ENCODE assay signal across 22 mouse cellular contexts in the genomic region with DNA sequence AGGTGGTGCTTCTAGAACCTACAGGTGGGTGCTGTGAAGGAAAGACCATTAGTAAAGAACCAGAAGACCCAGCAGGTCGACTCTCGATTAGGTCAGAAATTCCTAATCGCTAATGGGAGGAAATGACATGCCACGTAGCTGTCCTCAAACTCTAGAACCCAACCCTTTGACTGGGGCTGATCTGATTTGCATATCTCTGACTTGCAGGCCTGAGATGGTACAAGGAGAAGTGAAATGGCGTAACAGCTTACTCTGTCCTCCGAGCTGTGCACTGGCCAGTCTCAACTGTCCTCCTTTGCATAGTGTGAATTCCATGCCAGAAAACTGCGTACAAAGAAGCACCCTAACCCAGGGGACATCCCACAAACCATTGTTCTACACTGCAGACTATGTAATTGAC.
DNase-seq lines count a peak whose midpoint lies in the region; ATAC-seq lines count a peak whose summit lies in the region.
"Had no signal": no experiment of that assay in that cellular context is flagged by ENCODE, and none has a peak within 500 bp of the region (broad histone marks: within the 10 kb centered on the region; RNA-seq: fewer than 3 reads in every experiment).

No protein-coding gene starts in this region.

- no peaks in the 10 kb centered on the region for H3K36me3 ChIP-seq in liver, embryonic 13.5 days
- no peaks in the 10 kb centered on the region for H3K36me3 ChIP-seq in forebrain, embryonic 13.5 days (ENCODE audit: poor library complexity, severe bottlenecking)
- H3K36me3 ChIP-seq: forebrain, embryonic 10.5 days; limb, embryonic 12.5 days; midbrain, embryonic 13.5 days had no signal

- H3K4me3 ChIP-seq in liver, embryonic 13.5 days (replicated peaks), result no peak overlapping the region
- no peak overlapping the region for H3K4me3 ChIP-seq in forebrain, embryonic 13.5 days
- H3K4me3 ChIP-seq: forebrain, embryonic 10.5 days; layer of hippocampus, adult 2 months; limb, embryonic 12.5 days; midbrain, embryonic 13.5 days had no signal

- H3K27ac ChIP-seq in liver, embryonic 13.5 days, result no peak overlapping the region
- H3K27ac ChIP-seq in forebrain, embryonic 13.5 days, result no peak overlapping the region
- H3K27ac ChIP-seq: forebrain, embryonic 10.5 days; hindbrain, embryonic 14.5 days; layer of hippocampus, adult 2 months; limb, embryonic 12.5 days; midbrain, embryonic 13.5 days had no signal

- no peak overlapping the region for H3K9ac ChIP-seq in liver, embryonic 13.5 days
- H3K9ac ChIP-seq in forebrain, embryonic 13.5 days, result no peak overlapping the region
- H3K9ac ChIP-seq: forebrain, postnatal 0 days; hindbrain, embryonic 14.5 days; limb, embryonic 12.5 days; midbrain, embryonic 13.5 days had no signal

- no peaks in the 10 kb centered on the region for H3K9me3 ChIP-seq in liver, embryonic 13.5 days (replicated peaks)
- H3K9me3 ChIP-seq in forebrain, embryonic 13.5 days (replicated peaks), result no peaks in the 10 kb centered on the region
- H3K9me3 ChIP-seq: forebrain, embryonic 10.5 days; limb, embryonic 12.5 days; midbrain, embryonic 13.5 days had no signal

- DNase-seq in A20 (ENCODE audit: low read depth, low spot score) (peak; percentile 41), MEL-GATA-1-ER (ENCODE audit: extremely low read depth, low read depth) (peak; percentile 76)
- no peak for DNase-seq in liver, embryonic 13.5 days
- DNase-seq in ovary, postnatal 14 days (ENCODE audit: low spot score), result no peak
- DNase-seq in urinary bladder, postnatal 14 days (ENCODE audit: low spot score), result no peak
- DNase-seq: adrenal gland, postnatal 25 days; cerebellum, adult 11 months; cerebellum, adult 9-11 months; forebrain, postnatal 0 days; kidney, adult 2 months; kidney, postnatal 14 days; layer of hippocampus, postnatal 36 days; lung, adult 2 months; lung, postnatal 14 days had no signal

- 0 out of 2 replicates have a peak, but pooled peaks cover 2% of the 10 kb centered on the region for H3K27me3 ChIP-seq in liver, embryonic 13.5 days
- peaks cover 6% of the 10 kb centered on the region; the same call in 1 of the 2 replicates for H3K27me3 ChIP-seq in forebrain, embryonic 13.5 days

- no peak overlapping the region for H3K4me2 ChIP-seq in liver, embryonic 13.5 days
- no peak overlapping the region for H3K4me2 ChIP-seq in forebrain, embryonic 13.5 days
- H3K4me2 ChIP-seq: hindbrain, embryonic 14.5 days; limb, embryonic 12.5 days; midbrain, embryonic 13.5 days had no signal

- 17% methylated on average over 7 of the region's 7 CpGs for WGBS in liver, embryonic 13.5 days (ENCODE audit: insufficient replicate concordance)
- 90% methylated on average over 7 of the region's 7 CpGs for WGBS in forebrain, embryonic 13.5 days

- peaks cover 19% of the 10 kb centered on the region for H3K4me1 ChIP-seq in liver, embryonic 13.5 days (replicated peaks)
- peaks cover 34% of the 10 kb centered on the region for H3K4me1 ChIP-seq in forebrain, embryonic 13.5 days

- ATAC-seq in liver, embryonic 13.5 days (ENCODE audit: low read depth), result peak; percentile 74
- peak; percentile 76 for ATAC-seq in megakaryocyte-erythroid progenitor cell, adult 5-6 weeks (replicated peaks; ENCODE audit: low FRiP score, low TSS enrichment, poor library complexity, severe bottlenecking)
- ATAC-seq in forebrain, embryonic 13.5 days, result no peak
- ATAC-seq: forebrain, postnatal 0 days; inflammation-experienced regulatory T-cells, adult 6 months; midbrain, embryonic 13.5 days had no signal

Comparison
In these comparisons a context has a peak if more than half of its experiments do, and no peak if none do; other contexts are left out.
1. DNase-seq: peak in A20 (single experiment) and MEL-GATA-1-ER (single experiment); none in liver, embryonic 13.5 days (single experiment), ovary, postnatal 14 days (single experiment) and urinary bladder, postnatal 14 days (single experiment).